Mouse (Mus musculus) intestine, embryonic 15.5 days (tissue): ENCODE measurements around the gene Evi2. TPM values are rescaled to one million over a fixed set of nuclear protein-coding genes. Genes with fewer than 3 reads are reported as not detected.

Source experiments
- ATAC-seq: fragments of 200-750 bp; cut with Nextera tagmentation; 2 replicates; pipeline ENCODE4 v1.8.0; 2017; ENCODE audit warnings: moderate TSS enrichment, moderate library complexity
- H3K27ac ChIP-seq: fragments of 300-500 bp; sonication (generic); 2 replicates; pipeline ENCODE4 v1.5.1; 2015; ENCODE audit warnings: mild to moderate bottlenecking, inconsistent platforms
- H3K27me3 ChIP-seq: fragments of 300-500 bp; sonication (generic); replicated peaks from 2 replicates; pipeline ENCODE4 v1.6.1; 2015; ENCODE audit warnings: inconsistent platforms
- H3K36me3 ChIP-seq: fragments of 300-500 bp; sonication (generic); 2 replicates; pipeline ENCODE4 v1.6.1; 2015; ENCODE audit warnings: inconsistent platforms
- H3K4me1 ChIP-seq: fragments of 300-500 bp; sonication (generic); replicated peaks from 2 replicates; pipeline ENCODE4 v1.6.1; 2015; ENCODE audit warnings: inconsistent platforms
- H3K4me2 ChIP-seq: fragments of 300-500 bp; sonication (generic); replicated peaks from 2 replicates; pipeline ENCODE4 v1.6.1; 2015; ENCODE audit warnings: mild to moderate bottlenecking, inconsistent platforms
- H3K4me3 ChIP-seq: fragments of 300-500 bp; sonication (generic); replicated peaks from 2 replicates; pipeline ENCODE4 v1.5.1; 2015; ENCODE audit warnings: inconsistent platforms
- H3K9ac ChIP-seq: fragments of 300-500 bp; sonication (generic); 2 replicates; pipeline ENCODE4 v1.6.1; 2015; ENCODE audit warnings: inconsistent platforms
- H3K9me3 ChIP-seq: fragments of 300-500 bp; sonication (generic); 2 replicates; pipeline ENCODE4 v1.6.1; 2016; ENCODE audit warnings: inconsistent platforms
- WGBS: fragments of 180-500 bp; shearing (Covaris S2); methylation state at CpG from one replicate; pipeline ENCODE4 v1.1.7; 2015; 5-methylcytosine and 5-hydroxymethylcytosine counted together
- polyA plus RNA-seq: library from polyadenylated mRNA; unstranded; fragments of >200 nt; fragmentation: Nextera tagmentation; extraction: Ambion mirVana; gene quantifications from 2 replicates; pipeline ENCODE4 v1.2.1, GENCODE M21; 2015

Evi2 gene
- polyA plus RNA-seq, 1 experiment from 2014 or later: 0.40 TPM

- H3K9me3 ChIP-seq: no peaks in the 10 kb centered on the region
- H3K9ac ChIP-seq: no peak overlapping the region
- H3K27ac ChIP-seq: no peak overlapping the region
- no peak overlapping the region for H3K4me2 ChIP-seq
- H3K36me3 ChIP-seq: no peaks in the 10 kb centered on the region
- ATAC-seq: no peak
- 79% methylated on average over 1 of the region's 1 CpGs for WGBS
- H3K4me1 ChIP-seq: no peaks in the 10 kb centered on the region
- no peaks in the 10 kb centered on the region for H3K27me3 ChIP-seq
- no peak overlapping the region for H3K4me3 ChIP-seq
These were observed 7.4 kb downstream of the Evi2 start for GRCm38 (mm10) chr11:79522944-79523343.

DNA sequence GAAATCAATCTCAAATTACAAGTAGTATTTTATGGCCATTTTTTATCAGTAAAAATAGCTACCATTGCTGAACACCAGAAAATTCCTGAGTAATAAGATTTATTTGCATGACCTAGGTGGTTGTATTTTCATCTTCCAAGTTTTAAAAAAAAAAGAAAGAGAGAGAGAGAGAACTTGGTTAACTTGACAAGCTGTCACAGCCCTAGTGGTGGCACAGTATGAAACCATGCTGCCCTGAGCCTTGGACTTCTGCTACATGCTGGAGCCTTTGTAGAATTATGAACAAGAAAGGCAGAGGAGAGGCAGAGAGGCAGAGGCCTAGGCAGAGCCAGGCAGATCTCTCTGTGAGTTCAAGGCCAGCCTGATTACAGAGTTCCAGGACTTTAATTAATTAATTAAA, 8.5 kb downstream of the Evi2 start:
- no peak overlapping the region for H3K9ac ChIP-seq
- no peaks in the 10 kb centered on the region for H3K36me3 ChIP-seq
- no peak overlapping the region for H3K27ac ChIP-seq
- H3K4me2 ChIP-seq: no peak overlapping the region
- no peaks in the 10 kb centered on the region for H3K27me3 ChIP-seq
- no peak for ATAC-seq
- no peaks in the 10 kb centered on the region for H3K9me3 ChIP-seq
- H3K4me1 ChIP-seq: no peaks in the 10 kb centered on the region
- H3K4me3 ChIP-seq: no peak overlapping the region

DNA sequence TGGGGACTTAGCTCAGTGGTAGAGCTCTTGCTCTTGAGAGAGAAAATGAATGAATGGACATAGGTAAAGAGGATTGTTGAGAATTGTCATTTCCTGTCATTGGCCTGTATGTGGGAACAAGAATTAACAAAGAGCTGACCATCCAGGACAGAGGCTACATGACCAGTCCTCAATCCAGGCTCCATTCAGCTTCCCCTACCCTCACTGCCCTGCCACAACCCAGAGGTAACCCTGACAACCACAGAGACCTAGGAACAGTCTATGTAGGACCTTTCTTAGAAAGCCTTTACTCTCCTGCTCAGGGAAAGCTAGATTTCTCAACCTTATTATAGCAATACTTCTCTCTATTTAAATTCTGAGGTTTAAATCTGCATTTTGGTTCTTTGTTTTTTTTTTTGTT, 9.6 kb downstream of the Evi2 start:
- no peak overlapping the region for H3K27ac ChIP-seq
- ATAC-seq: no peak
- no peaks in the 10 kb centered on the region for H3K27me3 ChIP-seq
- H3K4me3 ChIP-seq: no peak overlapping the region
- no peak overlapping the region for H3K9ac ChIP-seq
- H3K4me1 ChIP-seq: no peaks in the 10 kb centered on the region
- no peaks in the 10 kb centered on the region for H3K9me3 ChIP-seq
- H3K36me3 ChIP-seq: no peaks in the 10 kb centered on the region
- H3K4me2 ChIP-seq: no peak overlapping the region

GRCm38 (mm10) chr11:79519878-79520291, 10.5 kb downstream of the Evi2 start:
- no peaks in the 10 kb centered on the region for H3K9me3 ChIP-seq
- H3K4me2 ChIP-seq: no peak overlapping the region
- no peak overlapping the region for H3K27ac ChIP-seq
- H3K9ac ChIP-seq: no peak overlapping the region
- no peak for ATAC-seq
- no peaks in the 10 kb centered on the region for H3K4me1 ChIP-seq
- no peaks in the 10 kb centered on the region for H3K36me3 ChIP-seq
- H3K27me3 ChIP-seq: no peaks in the 10 kb centered on the region
- 89% methylated on average over 1 of the region's 1 CpGs for WGBS
- H3K4me3 ChIP-seq: no peak overlapping the region

DNA sequence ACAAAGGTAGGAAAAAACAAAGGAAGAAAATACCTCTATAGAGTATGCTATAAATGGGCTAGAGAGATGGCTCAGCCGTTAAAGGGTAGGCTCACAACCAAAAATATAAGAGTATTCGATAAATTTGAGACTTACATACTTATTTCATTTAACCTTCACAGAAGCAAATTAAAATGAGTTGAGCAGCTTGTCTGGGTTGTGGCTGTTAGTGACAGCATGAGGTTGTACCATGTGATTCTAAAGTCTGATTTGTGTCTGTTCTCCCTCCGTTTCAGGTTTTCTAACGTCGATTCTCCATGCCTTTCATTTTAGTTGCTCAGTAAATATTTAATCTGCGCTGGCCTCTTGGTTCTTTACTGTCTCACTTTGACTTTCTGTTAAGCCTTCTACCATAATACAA, 11.1 kb downstream of the Evi2 start:
- Histone ChIP-seq H3K27me3 (no peaks in the 10 kb centered on the region), H3K4me1 (no peaks in the 10 kb centered on the region), H3K9ac (no peak overlapping the region), H3K36me3 (no peaks in the 10 kb centered on the region), H3K27ac (no peak overlapping the region), H3K4me3 (no peak overlapping the region), H3K4me2 (no peak overlapping the region), H3K9me3 (no peaks in the 10 kb centered on the region)
- WGBS: 73% methylated on average over 6 of the region's 6 CpGs
- ATAC-seq: no peak

- Histone ChIP-seq H3K9ac (no peak overlapping the region), H3K27ac (no peak overlapping the region), H3K27me3 (no peaks in the 10 kb centered on the region), H3K4me2 (no peak overlapping the region), H3K36me3 (no peaks in the 10 kb centered on the region), H3K4me3 (no peak overlapping the region), H3K9me3 (no peaks in the 10 kb centered on the region), H3K4me1 (no peaks in the 10 kb centered on the region)
- ATAC-seq: no peak
- 95% methylated on average over 2 of the region's 2 CpGs for WGBS
These were observed 14.6 kb downstream of the Evi2 start for GRCm38 (mm10) chr11:79515798-79516197.

DNA sequence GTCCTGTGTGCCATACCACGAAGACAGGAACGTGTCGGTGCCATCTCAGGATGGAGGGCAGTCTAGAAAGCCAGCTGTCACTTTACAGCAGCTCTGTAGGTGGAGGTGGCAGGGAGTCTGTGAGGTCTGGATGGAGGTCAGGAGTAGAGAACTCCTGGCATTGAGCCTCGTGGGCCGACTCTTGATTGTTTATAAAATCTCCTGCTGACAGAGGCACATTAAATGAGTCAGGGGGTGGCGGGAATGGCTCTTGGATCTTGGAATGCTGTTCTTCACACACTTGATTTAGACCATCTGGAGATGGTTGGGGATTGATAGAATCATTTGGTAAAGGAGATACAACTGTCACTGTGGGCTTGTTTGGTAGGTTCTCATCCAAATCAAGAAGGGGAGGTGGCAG, 15.1 kb downstream of the Evi2 start:
- ATAC-seq: no peak
- H3K4me2 ChIP-seq: no peak overlapping the region
- H3K9ac ChIP-seq: no peak overlapping the region
- no peaks in the 10 kb centered on the region for H3K9me3 ChIP-seq
- no peaks in the 10 kb centered on the region for H3K4me1 ChIP-seq
- no peaks in the 10 kb centered on the region for H3K27me3 ChIP-seq
- 70% methylated on average over 6 of the region's 6 CpGs for WGBS
- H3K36me3 ChIP-seq: no peaks in the 10 kb centered on the region
- no peak overlapping the region for H3K4me3 ChIP-seq
- H3K27ac ChIP-seq: no peak overlapping the region

DNA sequence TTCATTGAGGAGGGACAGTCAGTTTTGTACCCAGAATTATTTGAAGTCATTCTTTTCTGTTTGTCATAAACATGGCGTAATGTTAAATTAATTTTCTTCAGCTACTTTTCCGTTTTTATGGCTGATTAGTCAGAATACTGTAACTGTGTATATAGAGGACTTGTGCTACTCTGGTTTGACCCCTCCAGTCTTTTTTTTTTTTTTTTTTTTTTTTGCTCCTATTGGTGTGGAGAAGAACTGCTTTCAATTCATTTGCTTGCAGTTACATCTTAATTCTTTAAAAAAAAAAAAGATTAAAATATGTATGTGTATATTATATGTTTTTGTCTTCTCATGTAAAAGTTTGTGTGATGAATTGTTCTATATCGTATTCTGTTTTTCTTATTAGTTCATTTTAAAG, 18.4 kb downstream of the Evi2 start:
- H3K4me3 ChIP-seq: no peak overlapping the region
- ATAC-seq: no peak
- no peaks in the 10 kb centered on the region for H3K4me1 ChIP-seq
- H3K27ac ChIP-seq: no peak overlapping the region
- 0 out of 2 replicates have a peak, but pooled peaks cover 2% of the 10 kb centered on the region for H3K36me3 ChIP-seq
- no peaks in the 10 kb centered on the region for H3K9me3 ChIP-seq
- no peaks in the 10 kb centered on the region for H3K27me3 ChIP-seq
- no peak overlapping the region for H3K4me2 ChIP-seq
- 87% methylated on average over 3 of the region's 3 CpGs for WGBS
- no peak overlapping the region for H3K9ac ChIP-seq

- Histone ChIP-seq H3K27ac (no peak overlapping the region), H3K9ac (no peak overlapping the region), H3K36me3 (no peaks in the 10 kb centered on the region), H3K9me3 (no peaks in the 10 kb centered on the region), H3K27me3 (no peaks in the 10 kb centered on the region), H3K4me2 (no peak overlapping the region), H3K4me1 (no peaks in the 10 kb centered on the region), H3K4me3 (no peak overlapping the region)
- 86% methylated on average over 7 of the region's 7 CpGs for WGBS
- no peak for ATAC-seq
These were observed 25.9 kb downstream of the Evi2 start for GRCm38 (mm10) chr11:79504506-79504905.

- Histone ChIP-seq H3K4me3 (no peak within 1 kb of the TSS), H3K27ac (no peak within 1 kb of the TSS), H3K36me3 (no peaks in the 10 kb centered on the region), H3K9me3 (no peaks in the 10 kb centered on the region), H3K9ac (no peak within 1 kb of the TSS), H3K4me1 (no peaks in the 10 kb centered on the region), H3K4me2 (no peak within 1 kb of the TSS), H3K27me3 (no peaks in the 10 kb centered on the region)
- WGBS: 55% methylated on average over 8 of the region's 8 CpGs
- no peak for ATAC-seq
These were observed 26.5 kb downstream of the Evi2 start, which contains the start of gene Omg for GRCm38 (mm10) chr11:79503845-79504244. TSS of gene Omg (minus strand) at chr11:79504084.

- no peak overlapping the region for H3K4me3 ChIP-seq
- no peak overlapping the region for H3K9ac ChIP-seq
- no peaks in the 10 kb centered on the region for H3K9me3 ChIP-seq
- no peak overlapping the region for H3K27ac ChIP-seq
- H3K4me1 ChIP-seq: no peaks in the 10 kb centered on the region
- ATAC-seq: no peak
- H3K36me3 ChIP-seq: no peaks in the 10 kb centered on the region
- no peak overlapping the region for H3K4me2 ChIP-seq
- H3K27me3 ChIP-seq: no peaks in the 10 kb centered on the region
- 80% methylated on average over 2 of the region's 2 CpGs for WGBS
These were observed 27.5 kb downstream of the Evi2 start for GRCm38 (mm10) chr11:79502917-79503316.

GRCm38 (mm10) chr11:79494976-79495800, 35.2 kb downstream of the Evi2 start:
- H3K9me3 ChIP-seq: no peaks in the 10 kb centered on the region
- H3K4me2 ChIP-seq: no peak overlapping the region
- 84% methylated on average over 10 of the region's 10 CpGs for WGBS
- ATAC-seq: no peak
- no peak overlapping the region for H3K27ac ChIP-seq
- no peak overlapping the region for H3K4me3 ChIP-seq
- no peaks in the 10 kb centered on the region for H3K27me3 ChIP-seq
- H3K9ac ChIP-seq: no peak overlapping the region
- H3K4me1 ChIP-seq: no peaks in the 10 kb centered on the region
- no peaks in the 10 kb centered on the region for H3K36me3 ChIP-seq

DNA sequence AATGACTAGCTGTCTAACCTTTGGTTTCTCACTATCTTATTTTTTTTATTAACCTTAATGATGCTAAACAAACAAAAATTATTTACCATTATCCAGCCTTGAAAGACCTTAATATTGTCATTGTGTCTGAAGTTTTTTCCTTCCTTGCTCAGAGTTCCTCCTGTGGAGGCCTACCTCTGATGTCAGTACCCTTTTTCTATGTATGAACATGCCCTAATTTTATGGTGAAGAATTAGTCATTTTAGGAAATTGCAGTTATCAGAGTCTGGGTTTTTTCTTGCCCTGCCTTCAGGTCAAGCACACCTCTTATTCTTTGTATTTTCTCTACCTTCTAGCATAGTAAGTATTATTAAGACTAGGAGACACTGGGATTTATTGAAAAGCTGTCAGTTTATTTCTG, 45.7 kb downstream of the Evi2 start:
- Histone ChIP-seq H3K36me3 (0 out of 2 replicates have a peak, but pooled peaks cover 5% of the 10 kb centered on the region), H3K4me2 (no peak overlapping the region), H3K9me3 (no peaks in the 10 kb centered on the region), H3K27me3 (no peaks in the 10 kb centered on the region), H3K4me1 (no peaks in the 10 kb centered on the region), H3K9ac (no peak overlapping the region), H3K27ac (no peak overlapping the region), H3K4me3 (no peak overlapping the region)
- ATAC-seq: no peak
